Mouse (Mus musculus): ENCODE data around the gene Col6a6.

Col6a6 gene

DNA sequence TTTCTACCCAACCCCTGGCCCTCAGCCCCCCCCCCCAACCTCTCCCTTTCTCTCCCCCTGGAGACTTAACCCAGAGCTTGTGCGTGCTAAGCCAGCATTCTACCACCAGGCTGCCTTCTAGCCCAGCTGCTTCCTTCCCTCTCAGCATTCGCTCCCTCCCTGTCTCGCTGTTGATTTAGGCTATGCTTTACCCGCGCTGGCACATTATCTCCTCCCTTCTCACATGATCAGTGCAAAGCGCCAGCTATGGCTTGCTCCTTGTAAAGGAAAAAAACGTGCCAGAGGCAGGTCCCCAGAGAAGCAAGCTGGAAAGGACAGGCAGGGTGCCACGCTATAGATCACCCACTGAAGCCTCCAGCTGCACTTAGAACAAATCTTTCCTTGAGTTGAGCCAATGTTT is 90.5 kb downstream of the Col6a6 start:
- no peak for DNase-seq (ENCODE audit: low read depth)

DNA sequence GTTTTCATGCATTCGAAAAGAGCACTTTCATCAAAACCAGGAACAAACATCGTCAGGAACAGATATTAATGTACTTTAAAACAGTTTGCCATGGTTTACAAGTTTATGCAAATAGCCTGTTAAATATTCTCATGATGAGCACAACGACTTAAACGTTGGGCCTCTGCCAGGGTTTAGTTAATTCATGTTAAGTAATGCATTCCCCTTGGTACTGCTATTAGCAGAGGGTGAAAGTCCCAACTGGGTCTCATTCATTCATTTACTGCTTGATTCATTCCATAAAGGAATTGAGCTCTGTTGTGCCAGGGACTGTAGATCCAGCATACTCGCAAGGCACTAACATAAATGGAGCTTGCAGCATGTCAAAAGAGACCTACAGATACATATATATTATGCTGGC is 92.8 kb downstream of the Col6a6 start:
- DNase-seq (ENCODE audit: low read depth), result no peak

DNA sequence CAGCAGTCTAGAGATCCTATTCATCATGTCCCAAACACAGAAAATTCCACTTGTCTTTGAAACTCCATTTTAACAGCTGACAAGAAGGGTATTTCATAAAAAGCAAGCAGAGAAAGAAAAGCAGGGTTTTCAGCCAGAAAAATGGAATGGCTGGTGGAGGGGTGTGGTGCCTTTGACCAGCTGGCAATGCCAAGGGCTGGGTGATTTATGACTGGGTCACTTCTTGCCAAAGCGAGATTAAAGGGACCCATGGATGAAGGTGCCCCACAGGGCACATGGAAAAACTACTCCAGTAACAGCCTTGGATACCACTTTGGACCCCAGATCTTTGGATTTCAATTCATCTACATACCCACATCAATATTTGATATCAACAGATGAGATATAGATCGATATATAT is 93.3 kb downstream of the Col6a6 start:
- DNase-seq (ENCODE audit: low read depth), result no peak

DNA sequence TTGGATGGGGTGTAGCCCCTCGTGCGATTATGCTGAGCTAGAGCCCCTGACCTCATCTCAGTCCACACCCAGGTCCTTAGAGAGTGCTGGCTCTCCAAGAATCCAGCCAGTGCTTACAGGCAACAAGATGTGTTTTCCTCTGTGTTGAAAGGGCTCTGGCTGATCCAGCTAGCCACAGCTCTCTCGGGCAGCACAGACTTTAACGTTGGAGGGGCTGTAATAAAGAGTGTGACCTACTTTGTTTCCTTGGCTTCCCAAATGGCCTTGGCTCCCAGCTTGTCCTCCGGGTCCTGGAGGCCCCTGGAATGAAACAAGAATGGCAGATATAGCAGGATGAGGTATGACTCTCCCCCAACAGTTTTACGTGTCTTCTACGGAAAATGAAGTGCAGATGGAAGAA is 96.0 kb downstream of the Col6a6 start:
- DNase-seq (ENCODE audit: low read depth), result no peak

DNA sequence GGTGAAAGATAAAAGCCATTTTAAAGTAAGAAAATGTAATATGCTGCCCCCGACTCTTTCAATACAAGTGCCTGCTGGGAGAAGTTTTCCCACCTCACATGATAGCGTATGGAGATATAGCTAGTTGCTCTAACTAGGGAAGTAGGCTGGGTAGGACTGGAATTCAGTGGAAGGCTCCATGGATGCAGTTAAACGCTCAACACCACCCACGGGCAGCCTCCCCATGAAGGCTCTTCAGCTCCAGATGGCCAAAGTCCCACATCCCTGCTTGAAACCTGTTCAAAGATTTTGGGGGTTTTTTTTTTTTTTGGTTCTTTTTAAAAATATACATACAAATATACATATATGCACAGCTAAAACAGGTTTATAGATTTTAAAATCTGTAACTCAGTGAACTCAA is 107.5 kb downstream of the Col6a6 start:
- no peak for DNase-seq (ENCODE audit: low read depth)

DNA sequence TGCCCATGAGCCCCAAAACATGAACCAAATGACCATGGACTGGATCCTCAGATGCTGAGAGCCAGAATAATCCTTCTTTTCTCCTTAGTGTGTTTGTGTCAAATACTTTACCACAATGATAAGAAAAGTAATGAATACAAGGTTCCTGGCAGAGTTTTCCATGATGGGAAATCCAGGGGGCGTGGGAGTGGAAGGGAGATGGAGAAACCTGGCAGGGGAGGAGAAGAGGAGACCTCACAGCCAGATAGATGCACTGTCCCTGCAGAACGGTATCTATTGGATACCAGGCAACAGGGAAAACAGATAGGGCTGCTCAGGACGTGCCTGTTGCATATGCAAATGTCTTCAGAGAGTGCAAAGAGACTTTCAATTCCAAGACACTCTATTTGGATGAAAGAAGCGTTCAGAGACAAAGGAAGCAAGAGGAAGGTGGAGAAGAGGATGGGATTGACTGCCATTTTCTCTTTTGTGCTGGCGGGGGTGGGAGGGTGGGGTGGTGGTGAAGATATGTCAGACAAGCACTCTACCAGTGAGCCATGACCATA is 108.0 kb downstream of the Col6a6 start:
- DNase-seq (ENCODE audit: low read depth), result no peak

DNA sequence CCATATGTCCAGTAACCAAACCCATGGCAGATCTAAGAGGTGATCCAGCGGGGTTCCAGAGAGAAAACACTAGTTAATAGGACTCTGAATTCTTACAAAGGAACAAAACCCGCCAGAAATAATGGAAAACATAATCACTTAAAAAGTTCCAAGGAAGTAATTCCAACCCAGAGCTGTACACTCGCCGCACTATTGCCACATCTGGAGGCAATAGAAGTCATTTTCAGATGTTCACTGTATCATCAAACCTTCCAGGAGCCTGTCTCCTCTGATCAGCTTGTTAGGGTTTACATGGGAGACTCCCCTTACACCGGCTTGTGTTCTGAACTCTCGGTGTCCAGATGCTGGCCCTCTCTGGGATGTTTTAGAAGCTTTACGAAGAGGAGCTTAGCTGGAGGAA is 108.6 kb downstream of the Col6a6 start:
- DNase-seq (ENCODE audit: low read depth), result no peak

DNA sequence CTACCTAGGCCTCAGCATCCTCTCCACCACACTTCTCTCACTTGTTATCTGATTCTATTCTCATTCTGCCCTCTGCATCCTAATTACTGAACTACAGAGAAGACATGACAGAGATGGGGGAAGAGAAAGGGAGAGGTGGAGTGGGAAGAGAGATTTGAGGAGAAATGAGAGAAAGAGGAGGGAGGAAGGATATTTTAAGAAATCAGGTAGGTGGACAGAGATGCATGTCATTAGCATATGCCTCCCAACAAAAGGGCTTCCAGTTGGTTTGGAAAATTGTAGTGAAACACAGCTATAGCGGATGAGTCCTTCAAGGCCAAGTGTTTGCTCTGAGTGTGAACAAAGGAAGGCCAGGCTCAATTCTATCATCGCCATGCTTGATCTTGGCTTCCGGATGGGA is 115.9 kb downstream of the Col6a6 start:
- no peak for DNase-seq (ENCODE audit: low read depth)

DNA sequence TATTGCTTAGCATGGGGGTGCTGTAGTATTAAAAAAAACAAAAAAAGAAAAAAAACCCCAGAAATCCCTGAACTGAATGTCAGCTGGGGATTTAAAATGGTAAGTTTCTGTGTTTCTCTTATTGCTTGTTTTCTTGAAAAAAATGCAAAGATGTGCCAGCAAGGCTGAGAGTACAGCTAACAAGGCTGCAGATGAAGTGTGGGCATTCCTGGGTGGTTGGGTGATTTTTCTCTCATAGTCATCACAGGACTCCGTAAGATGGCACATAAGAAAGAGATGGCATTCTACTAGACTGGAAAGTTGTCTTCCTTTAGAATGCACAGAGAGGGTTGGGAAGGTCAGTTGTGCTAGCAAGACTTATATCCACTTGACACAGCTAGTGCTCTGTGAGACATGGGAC is 122.9 kb downstream of the Col6a6 start:
- DNase-seq (ENCODE audit: low read depth), result no peak

DNA sequence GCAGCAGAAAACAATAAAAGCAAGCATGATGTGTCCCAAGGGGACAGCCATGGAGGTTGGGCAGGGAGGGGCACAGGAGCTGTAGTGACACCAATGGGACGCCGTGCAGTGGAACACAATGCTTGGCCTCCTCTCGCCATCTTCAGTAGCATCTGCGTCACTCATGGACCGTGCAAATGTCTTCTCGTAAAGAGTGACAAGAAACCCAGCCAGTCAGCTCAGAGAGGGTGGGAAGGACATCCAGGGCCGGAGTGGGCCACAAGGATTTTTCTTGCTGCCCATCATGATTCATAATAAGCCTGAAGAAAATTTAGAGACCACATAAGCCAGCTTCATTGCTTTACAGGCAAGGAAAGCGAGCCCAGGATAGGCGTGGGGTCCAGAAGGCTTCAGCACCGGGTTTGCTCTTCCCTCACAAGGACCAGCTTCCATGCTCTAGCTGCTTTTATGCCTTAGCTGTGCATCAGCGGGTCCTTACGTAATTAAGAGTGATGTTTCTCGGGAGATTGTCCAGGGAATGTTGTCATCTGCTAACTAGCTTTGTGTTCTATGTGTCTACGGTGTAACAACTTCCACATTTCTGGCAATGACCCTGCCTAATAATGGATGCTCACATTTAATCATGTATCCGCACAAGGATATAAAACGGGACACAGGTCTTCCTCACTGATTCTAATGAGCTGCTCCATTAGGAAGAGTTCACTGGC is 123.6 kb downstream of the Col6a6 start:
- no peak for DNase-seq (ENCODE audit: low read depth)

DNA sequence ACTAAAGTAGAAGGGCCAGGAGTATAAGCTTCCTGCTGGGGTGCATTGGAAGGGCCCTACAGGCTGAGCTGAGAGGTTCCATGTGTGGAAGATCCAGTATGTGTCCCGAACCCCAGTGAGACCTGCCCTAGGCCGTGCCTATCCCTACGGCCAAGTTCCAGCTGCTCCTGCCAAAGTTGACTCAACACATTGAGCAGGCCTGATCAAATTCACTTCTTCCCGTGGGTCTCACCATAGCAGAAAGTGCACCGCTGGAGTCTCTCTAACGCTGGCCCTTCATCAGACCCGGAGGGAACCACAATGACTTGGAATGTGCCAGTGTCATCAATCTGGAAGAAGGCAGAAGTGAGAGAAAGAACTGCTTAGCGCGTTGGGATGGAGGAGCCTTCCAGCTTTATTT is 126.0 kb downstream of the Col6a6 start:
- DNase-seq (ENCODE audit: low read depth), result no peak

DNA sequence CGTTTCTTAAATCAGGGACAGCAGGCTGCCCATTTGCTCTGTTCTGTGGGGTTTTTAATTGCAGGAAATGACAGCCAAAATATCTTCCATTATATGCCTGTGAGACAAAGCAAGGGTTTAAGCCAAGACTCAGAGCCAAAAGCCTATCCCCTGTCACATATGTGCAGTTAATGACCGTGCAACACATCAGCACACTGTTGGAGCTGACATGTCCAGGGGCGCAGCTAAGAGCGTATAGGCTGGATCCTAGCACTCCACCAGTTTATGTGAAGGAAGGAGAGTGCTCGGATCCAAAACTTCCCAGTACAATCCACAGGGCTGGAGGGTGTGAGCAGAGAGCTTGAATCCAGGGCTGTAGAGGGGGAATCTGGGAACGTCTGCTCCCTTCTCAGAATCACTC is 127.3 kb downstream of the Col6a6 start:
- DNase-seq (ENCODE audit: low read depth), result no peak

DNA sequence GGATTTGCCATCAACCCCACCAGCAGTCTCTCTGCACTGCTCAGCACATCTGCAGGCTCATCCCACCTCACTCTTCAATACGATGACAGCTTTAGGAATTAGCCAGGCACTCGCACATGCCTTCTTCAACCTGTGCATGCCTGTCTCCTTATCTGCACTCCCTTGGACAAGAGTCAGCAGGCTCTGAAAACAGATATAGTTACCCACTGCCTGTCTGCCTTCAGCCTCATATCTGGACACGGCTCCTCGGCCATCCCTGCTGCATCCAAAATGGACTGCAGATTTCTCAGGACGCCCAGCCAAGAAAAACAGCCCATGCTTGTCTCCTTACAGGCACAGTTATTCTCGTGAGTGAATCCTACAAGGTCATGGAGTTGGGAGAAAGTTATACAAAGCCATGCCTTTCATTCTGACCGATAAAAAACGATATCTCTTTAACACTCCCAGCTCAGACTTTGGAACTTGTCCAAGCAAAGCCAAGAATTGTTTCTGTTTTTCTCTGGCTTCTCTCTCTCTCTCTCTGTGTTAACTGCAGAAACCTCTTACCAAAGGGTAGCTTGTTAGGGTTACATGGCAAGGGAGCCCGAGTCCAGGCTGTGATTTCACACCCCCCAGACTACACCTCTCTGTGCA is 130.1 kb downstream of the Col6a6 start:
- DNase-seq (ENCODE audit: low read depth), result no peak

DNA sequence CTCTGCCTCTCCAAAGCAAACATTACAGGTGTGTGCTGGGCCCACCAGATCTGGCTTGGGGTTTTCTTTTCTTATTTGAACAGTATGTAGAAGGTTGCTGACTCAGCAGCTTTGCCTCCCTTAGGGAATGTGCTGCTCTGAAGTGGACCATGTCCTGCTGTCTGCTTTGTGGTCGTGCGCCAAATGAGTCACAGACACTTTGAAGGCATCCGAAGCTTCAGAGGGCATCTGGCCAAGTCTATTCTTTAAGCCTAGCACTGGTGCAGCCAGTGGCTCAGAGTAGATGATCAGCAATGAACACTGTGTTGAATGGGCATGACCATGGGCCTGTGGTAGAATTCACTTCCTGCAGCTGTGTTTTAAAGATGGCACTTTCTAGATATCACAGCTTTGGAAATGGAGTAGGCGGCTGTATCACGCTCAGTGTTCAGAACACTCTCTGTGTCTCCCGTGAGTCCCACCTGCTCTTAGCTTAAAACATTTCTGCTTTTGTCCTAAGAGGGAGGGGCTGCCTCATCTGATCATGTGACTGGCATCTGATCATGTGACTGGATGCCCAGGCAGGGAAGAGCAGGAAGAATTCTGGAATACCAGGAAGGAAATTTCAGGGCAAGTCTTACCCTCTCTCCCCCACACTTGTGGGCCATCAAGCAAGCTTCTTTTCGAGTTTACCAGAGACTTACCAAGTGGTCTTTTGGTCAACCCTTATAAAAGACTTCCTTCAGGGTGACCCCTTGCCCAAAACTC is 131.0 kb downstream of the Col6a6 start:
- DNase-seq (ENCODE audit: low read depth), result no peak

DNA sequence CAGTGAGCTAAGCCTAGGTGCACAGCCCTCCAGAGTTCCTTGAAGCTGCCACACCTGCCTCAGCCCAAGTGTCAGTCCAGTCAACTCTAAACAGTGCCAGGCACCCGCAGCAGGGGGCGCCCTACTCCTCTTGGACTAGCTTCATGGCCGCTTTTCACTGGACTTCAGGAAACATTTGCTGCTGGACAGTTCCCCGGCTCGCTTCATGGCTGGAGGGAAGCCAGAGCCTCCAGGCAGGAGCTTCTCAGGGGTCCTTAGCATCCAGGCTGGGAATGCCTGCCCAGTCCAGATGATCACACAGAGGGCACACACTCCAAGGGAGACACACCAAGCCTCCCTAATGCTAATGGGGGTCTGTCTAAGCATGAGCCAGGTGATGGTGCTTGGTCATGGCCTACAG is 134.1 kb downstream of the Col6a6 start:
- DNase-seq (ENCODE audit: low read depth), result peak; percentile 68

DNA sequence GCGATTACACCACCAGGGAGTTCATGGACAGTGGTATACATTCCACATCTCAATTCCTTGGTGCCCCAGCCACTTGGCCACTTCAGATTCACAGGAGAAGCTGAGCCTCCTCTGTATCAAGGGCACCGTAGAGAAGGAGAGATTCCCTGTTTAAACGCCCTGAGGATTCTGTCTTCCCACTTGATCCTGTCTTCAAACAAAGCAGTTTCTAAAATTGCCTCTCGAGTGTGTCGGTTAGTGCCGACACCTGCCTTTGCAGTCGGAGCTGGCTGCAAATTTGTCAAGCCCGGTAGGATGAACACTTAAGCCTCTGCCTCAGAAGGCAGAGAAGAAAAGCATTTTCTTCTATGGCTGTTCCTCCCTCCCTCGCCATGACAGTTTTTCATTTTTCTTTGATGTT is 134.9 kb downstream of the Col6a6 start:
- DNase-seq (ENCODE audit: low read depth), result no peak

DNA sequence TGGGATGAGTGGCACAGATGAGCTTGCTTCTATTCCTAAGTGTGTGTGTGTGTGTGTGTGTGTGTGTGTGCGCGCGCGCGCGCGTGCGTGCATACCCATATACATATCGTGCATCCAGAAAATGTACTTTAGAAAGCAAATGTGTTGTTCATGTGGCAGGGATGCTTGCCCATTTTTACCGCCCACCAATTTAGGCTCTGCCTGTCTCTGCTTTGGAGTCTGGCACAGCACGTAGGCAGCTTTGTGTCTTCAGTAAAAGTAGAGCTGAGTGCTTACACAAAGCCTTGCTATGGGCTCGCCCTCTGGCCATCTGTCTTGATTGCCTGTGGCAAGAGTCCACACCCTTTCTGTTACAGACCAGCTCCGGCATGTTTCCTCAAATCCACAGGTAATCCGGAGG is 135.5 kb downstream of the Col6a6 start:
- no peak for DNase-seq (ENCODE audit: low read depth)

DNA sequence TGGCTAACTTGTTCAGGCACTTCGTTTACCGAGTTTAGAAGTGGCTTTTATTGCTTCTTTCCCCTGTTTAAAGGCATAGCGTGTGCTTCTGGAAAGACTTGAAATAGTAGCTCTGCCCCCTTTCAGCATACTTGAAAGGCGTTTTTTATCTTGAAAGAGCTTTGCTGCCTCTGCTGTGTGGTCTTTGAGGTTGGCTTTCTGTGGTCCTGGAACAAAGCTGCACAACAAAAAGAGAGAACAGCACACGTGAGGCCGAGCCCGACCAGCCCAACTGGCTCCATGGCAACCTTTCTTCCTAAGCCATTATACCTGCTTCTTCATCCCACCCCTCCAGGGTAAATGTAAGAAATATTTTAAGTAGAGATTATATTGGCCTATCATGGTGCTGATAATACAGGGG is 138.5 kb downstream of the Col6a6 start:
- no peak for DNase-seq (ENCODE audit: low read depth)

DNA sequence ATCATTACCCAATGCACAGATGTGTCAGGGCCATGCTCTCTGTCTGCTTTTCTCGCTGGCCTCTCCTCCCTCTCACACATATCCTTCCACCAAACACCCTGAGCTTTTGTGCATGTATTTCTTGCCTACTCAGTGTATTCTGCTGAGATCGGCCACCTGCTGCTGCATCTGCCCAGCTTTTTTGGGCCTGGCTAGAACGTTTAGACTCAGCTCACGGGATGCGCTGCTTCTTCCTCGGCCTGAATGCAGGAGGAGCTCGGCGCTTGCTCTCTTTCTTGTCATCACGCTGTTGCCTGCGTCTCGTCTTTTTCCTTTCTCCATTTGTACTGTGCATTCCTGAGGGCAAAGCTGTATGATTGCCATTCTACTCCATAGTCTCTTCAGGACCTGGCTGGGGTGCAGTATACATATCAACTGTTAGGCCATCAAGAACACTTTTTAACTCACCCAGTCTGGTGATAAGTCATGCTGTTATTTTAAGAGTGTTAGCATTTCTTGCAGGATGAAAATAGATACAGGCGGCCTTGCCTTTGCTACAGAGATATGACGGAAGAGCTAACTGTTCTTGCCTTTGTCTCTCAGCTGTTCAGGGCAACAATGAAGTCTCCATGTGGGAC is 143.3 kb downstream of the Col6a6 start:
- DNase-seq (ENCODE audit: low read depth), result no peak

DNA sequence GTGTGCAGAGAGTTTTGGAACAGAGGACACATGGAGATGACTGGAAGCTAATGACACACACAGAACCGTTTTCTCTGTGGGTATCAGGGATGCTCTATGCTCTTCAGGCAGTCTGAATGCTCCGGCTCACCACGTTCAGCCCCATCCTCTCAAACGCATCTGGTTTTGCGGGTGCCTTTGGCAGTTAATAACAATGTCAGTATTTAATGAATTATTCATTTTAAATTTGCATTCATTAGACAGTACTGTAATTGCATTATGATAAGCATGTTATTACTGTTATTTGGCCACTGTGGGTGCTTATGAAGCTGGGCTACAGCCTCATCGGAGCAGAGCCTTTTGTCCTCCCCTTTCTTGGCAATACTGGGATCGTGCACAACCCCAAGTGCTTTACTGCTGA is 146.6 kb downstream of the Col6a6 start:
- no peak for DNase-seq (ENCODE audit: low read depth)

DNA sequence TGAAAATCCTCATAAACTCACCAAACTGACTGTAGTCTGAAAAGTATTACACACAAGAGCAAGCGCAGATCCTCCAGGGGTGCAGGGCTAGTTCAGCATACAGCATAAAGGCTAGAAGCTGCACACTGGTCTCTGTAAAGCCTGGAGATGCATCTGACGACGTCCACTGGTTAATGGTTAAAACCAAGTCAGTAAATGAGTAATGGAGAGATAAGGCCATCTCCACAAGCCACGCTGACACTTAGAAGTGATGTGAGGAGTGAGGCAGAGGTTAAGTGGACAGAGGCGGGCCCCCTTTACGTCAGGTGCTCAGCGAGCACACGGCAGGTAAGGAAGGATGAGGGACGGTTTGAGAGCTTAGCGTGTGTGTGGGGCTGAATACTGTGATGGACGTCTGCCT is 152.0 kb downstream of the Col6a6 start:
- no peak for DNase-seq (ENCODE audit: low read depth)

DNA sequence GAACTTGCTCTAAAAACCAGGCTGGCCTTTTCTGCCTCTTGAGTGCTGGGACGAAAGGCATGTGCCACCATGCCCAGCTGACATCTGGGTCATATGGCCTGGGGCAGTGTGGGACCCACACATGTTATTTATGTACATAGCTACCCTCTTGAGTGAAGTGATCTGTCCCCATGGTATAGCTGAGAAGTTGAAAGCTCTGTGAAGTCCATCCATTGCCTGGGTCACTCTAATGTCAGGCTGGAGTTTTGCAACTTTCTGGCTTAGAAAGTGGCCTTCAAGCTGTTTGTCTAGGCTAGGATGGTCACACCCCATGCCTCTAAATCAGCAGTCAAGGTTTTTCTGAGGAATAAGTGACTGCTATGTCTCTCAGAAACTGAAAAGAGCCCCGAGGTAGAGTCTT is 155.9 kb downstream of the Col6a6 start:
- DNase-seq (ENCODE audit: low read depth), result no peak

DNA sequence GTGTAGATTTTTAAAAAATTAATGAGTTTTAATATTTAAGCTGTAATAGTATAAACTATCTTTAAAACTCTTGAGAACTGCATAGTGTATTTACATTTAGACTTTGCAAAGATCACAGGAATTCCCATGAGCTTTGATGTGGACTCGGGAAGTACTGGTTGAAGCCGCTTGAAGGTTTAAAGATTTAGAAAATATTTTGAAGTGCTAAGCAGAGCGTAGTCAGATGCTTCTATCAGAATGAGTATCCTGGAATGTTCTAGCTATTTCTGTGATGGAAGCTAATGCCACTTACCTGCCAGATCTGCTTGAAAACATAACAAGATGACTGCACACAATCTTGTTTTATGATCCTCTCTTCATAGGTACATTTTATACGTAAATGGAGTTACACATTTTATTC is 157.0 kb downstream of the Col6a6 start:
- DNase-seq (ENCODE audit: low read depth), result no peak

All from 416B (cell line).